Mouse (Mus musculus): ENCODE measurements around the gene Nup210l. TPM values are rescaled to one million over a fixed set of nuclear protein-coding genes. Genes with fewer than 3 reads are reported as not detected.

The Nup210l gene
- total RNA-seq, 2 experiments from 2014 or later: 0.05 to 0.11 TPM

DNA sequence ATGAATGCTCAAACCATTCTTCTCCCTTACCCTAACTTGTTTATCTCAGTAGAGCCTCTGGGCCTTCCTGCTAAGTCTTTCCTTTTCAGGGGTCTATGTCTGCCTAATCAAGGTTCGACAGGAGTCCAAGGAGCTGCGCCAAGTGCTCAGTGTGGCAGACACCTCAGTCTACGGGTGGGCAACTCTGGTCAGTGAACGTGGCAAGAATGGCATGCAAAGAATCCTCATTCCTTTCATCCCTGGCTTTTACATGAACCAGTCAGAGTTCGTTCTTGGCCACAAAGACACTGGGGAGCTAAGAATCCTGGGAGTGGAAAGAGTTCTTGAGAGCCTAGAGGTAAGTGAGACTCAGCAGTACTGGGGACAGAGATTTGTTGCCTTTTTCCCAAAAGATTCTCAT lies 99.7 kb downstream of the Nup210l start:
- Histone ChIP-seq H3K27ac (no peak overlapping the region), H3K4me3 (no peak overlapping the region)
- no peak for DNase-seq
- TF ChIP-seq CTCF (IDR thresholded peaks at IDR 0.05): no peak
- intact Hi-C loops (cut with DNase I): no loop called here

DNA sequence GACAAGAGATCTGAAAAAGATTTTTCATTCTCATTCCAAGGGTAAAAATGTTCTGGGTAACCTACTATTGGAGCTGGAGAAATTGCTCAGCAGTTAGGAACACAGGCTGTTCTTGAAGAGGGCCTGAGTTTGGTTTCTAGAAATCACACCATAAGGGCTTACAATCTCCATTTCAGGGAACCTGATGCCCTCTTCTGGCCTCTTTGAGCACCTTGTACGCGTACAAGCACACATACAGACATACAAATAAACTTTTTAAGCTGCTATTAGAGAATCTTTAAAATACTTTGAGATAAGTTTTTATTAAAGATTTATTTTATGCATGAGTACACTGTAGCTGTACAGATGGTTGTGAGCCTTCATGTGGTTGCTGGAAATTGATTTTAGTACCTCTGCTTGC lies 100.7 kb downstream of the Nup210l start:
- intact Hi-C loops (cut with DNase I): no loop called here
- TF ChIP-seq CTCF (IDR thresholded peaks at IDR 0.05): no peak
- H3K27ac ChIP-seq: no peak overlapping the region
- no peak overlapping the region for H3K4me3 ChIP-seq
- no peak for DNase-seq

DNA sequence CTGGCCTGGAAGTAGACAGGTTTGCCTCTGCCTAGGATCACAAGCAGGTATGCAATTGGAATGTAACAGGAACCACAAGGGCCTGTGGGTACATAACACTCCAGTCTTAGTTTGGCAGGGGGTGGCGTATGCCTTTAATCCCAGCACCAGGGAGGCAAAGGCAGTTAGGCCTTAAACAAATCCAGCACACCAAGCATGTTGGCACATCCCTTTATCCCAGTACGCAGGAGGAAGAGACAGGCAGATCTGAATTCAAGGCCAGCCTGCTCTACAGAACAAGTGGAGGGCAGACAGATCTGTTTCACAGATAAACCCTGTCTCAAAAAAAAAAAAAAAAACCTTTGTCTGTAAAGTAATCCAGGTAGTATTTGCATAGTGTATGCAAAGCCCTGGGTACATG lies 104.7 kb downstream of the Nup210l start:
- DNase-seq: no peak
- H3K27ac ChIP-seq: no peak overlapping the region
- intact Hi-C loops (cut with DNase I): no loop called here
- no peak overlapping the region for H3K4me3 ChIP-seq
- no peak for TF ChIP-seq CTCF (IDR thresholded peaks at IDR 0.05)

DNA sequence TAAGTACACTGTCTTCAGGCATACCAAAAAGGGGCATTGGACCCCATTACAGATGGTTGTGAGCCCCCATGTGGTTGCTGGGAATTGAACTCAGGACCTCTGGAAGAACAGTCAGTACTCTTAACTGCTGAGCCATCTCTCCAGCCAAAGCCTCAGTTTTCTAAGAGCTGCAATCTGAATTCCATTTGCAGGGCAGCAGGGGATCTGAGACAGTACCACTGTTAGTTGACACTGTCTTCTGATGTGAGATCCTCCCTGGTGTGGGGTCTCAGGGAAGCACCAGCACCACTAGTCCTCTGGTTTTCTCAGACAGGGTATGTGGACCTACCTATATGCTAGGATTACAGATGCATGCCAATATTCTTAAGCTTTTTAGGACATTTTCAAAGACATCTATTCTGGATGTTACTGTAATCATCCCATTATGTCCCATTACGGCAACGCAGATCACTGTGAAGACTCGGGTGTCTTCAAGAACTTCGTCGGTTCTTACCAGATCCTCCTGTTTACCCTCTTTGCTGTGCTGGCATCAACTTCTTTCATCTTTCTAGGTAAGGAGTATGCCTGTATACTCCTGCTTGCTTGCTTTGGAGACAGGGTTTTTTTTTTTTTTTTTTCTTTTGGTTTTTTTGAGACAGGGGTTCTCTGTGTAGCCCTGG lies 106.1 kb downstream of the Nup210l start:
- intact Hi-C loops (cut with DNase I): loop anchor here (10.0 kb wide), 2 partner anchors 55 to 265 kb away; partner anchors contain the start of genes Dennd4b and Ilf2

DNA sequence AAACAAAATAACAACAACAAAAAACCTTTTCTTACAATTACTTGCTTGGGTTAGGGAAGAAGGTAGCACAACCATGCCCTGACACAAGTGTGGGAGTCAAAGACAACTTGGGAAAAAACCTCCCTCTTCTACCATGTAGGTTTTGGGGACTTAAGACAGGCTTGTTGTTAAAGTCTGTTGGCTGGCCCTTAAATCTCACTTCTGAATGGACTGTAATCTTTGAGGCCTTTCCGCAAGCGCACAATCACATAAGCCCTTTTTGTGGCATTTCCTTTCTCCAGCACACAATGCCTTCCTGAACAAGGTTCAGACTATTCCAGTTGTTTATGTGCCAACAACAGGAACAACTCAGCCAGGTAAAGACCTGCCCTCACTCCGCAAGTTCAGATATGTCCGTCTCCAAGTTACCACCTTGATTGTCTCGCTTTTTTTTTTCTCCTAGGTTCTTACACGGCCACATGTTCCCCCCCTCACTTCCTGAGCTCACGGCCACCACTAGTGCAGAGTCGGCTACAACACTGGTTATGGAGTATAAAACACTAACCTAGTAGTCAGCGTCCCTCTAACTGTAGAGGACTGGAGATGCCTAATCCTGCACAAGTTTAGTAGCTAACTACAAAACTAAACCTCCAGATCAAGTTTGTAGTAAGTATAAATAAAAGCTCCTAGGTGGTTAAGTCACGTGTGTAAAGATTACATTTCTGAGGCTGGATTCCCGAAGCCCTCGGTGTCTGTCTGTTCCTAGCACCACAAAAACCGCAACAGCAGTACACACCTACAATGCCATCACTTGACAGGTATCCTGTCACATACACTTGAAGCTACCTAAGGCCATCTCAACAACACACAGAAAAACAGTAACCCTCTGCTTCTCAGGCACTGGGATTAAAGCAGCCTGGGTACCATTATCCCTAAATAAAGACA lies 107.8 kb downstream of the Nup210l start:
- peak overlapping the region; percentile 98 for H3K4me3 ChIP-seq
- no peak for TF ChIP-seq CTCF (IDR thresholded peaks at IDR 0.05)
- no peak for DNase-seq
- H3K27ac ChIP-seq: peak overlapping the region; percentile 9; the same call in 1 of the 2 replicates
- intact Hi-C loops (cut with DNase I): loop anchor here (10.0 kb wide), 2 partner anchors 53 to 263 kb away; partner anchors contain the start of genes Dennd4b and Ilf2

More for the DNA sequence above, 106.1 kb downstream of the Nup210l start:
- Histone ChIP-seq H3K4me3 (no peak overlapping the region), H3K27ac (no peak overlapping the region)
- no peak for TF ChIP-seq CTCF (IDR thresholded peaks at IDR 0.05)
- DNase-seq: no peak

DNA sequence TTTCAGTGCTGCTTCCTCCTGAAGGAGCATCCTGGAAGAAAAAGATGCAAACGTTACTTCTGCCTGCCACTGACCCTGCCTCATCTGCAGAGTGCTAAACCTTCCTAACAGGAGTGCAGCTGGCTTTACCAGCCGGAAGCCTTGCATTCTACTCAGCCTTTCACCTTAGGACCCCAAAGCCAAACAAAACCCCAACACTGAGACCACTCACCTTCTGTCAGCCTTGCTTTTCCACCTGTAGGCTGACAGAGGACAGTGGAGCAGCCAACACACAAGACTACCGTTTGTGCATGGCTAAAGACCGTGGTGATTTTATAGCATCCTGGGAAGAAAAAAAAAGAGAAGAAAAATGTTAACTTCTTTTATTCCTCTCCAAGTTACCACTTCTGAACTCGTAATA lies 108.8 kb downstream of the Nup210l start:
- intact Hi-C loops (cut with DNase I): loop anchor here (10.0 kb wide), 2 partner anchors 52 to 262 kb away; partner anchors contain the start of genes Dennd4b and Ilf2
- Histone ChIP-seq H3K27ac (peak overlapping the region; percentile 98), H3K4me3 (peak overlapping the region; percentile 98)
- TF ChIP-seq CTCF (IDR thresholded peaks at IDR 0.05): no peak
- DNase-seq: no peak

DNA sequence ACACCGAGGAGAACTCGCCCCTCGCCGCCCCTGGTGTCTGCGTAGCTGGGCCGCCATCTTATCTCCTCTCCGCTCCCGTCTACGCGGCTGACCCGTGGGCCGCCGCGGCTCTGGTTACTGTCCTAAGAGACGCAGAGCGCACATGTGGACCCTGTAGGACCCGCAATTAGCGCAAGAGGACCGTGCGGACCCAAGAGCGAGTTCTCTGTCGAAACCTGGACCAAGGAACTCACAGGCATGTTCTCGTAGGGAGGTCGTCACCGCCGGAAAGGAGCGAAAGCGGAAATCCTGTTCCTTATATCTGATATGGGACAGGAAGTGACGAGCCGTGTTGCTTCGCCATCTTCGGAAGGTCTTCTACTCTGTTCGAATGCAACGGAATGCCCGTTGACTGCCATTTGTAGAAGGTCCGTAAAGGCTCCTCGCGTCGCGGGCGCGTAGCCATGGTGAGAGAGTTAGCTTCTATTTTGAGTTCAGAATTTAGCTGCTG lies 109.5 kb downstream of the Nup210l start, which contains the start of the genes Rps27 and Rab13:
Rps27 (minus strand) TSS at position 275 of the 490 bp plus-strand sequence.
Rab13 (plus strand) TSS at position 319 of the 490 bp plus-strand sequence.
- peak within 1 kb of the TSS; percentile 98 for H3K27ac ChIP-seq
- intact Hi-C loops (cut with DNase I): loop anchor here (10.0 kb wide), 2 partner anchors 51 to 261 kb away; partner anchors contain the start of genes Dennd4b and Ilf2
- no peak for TF ChIP-seq CTCF (IDR thresholded peaks at IDR 0.05)
- H3K4me3 ChIP-seq: peak within 1 kb of the TSS; percentile 98
- DNase-seq: peak; percentile 88

DNA sequence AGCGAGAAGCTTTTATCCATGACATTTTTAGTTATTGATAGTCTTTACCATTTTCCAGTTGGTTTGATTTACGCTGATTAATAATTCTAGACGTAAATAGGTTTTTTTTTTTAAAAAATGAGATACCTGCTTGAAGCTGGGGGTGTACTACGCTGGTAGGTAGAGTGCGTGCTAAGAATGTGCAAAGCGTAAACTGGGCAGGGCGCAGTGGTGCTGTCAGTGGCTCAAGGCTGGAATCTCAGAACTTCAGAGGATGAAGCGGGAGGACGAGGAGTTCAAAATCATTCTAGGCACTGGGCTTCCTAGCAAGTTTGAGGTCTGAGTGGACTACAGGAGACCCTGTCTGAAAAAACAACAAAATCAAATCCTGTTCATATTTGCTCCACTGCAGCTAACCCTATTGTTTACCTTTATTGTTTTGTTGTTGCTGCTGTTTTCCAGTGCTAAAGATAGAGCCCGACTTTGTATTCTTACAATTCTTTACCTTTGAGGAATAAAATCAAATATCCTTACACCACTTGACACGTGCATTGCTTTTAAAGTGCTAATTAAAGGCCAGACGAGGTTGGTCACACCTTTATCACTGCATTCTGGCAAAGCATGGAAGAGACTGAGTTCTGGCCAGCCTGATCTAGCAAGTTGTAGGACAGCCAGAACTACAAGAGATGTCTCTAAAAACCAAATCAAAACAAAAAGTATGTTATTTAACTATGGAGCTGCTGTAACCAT lies 110.2 kb downstream of the Nup210l start:
- peak; percentile 32 for DNase-seq
- peak overlapping the region; percentile 98 for H3K4me3 ChIP-seq
- intact Hi-C loops (cut with DNase I): loop anchor here (10.0 kb wide), 2 partner anchors 51 to 261 kb away; partner anchors contain the start of genes Dennd4b and Ilf2
- TF ChIP-seq CTCF (IDR thresholded peaks at IDR 0.05): no peak
- peak overlapping the region; percentile 98 for H3K27ac ChIP-seq

DNA sequence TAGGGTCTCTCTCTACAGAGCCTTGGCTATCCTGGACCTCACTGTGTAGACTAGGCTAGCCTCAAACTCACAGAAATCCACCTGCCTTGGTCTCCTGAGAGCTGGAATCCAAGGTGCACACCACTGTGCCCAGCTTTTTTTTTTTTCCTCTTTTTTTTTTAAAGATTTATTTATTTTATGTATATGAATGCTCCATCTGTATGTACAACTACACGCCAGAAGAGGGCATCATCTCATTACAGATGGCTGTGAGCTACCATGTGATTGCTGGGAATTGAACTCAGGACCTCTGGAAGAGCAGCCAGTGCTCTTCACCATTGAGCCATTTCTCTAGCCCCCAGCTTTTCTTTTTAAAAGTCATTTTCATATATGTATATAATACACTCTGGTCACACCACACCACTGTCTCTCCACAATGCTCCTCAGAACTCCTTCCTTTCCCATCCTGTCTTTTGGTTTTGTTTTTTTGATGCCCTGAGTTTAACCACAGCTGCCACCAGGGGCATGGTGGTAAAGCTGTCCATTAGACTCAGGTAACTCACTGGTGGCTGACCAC lies 112.0 kb downstream of the Nup210l start:
- no peak for DNase-seq
- intact Hi-C loops (cut with DNase I): loop anchor here (10.0 kb wide), 2 partner anchors 49 to 259 kb away; partner anchors contain the start of genes Dennd4b and Ilf2
- Histone ChIP-seq H3K4me3 (no peak overlapping the region), H3K27ac (no peak overlapping the region)
- peak; percentile 51 for TF ChIP-seq CTCF (IDR thresholded peaks at IDR 0.05)

DNA sequence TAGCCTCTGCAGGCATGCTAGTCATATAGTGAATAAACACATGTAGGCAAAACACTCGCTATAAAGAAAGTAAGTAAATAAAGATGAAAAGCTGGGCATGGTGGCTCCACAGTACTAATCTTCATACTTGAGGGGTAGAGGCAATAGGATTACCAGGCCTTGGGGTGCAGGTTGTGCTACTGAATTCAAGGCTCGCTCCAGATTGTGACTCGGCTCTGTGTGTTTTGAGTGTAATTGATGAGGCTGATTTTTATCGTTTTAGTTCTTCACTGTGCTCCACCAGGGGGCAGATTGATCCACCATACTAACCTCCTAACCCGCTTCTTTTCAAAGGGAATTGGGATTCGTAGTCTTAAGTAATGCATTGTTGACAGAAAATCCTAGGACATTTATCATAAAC lies 116.2 kb downstream of the Nup210l start:
- TF ChIP-seq CTCF (IDR thresholded peaks at IDR 0.05): peak; percentile 77
- DNase-seq: peak; percentile 43
- intact Hi-C loops (cut with DNase I): loop anchor here (1.0 kb wide), 1 partner anchor 153 kb away; no protein-coding TSS in a partner anchor
- Histone ChIP-seq H3K4me3 (peak overlapping the region; percentile 82), H3K27ac (peak overlapping the region; percentile 89)

DNA sequence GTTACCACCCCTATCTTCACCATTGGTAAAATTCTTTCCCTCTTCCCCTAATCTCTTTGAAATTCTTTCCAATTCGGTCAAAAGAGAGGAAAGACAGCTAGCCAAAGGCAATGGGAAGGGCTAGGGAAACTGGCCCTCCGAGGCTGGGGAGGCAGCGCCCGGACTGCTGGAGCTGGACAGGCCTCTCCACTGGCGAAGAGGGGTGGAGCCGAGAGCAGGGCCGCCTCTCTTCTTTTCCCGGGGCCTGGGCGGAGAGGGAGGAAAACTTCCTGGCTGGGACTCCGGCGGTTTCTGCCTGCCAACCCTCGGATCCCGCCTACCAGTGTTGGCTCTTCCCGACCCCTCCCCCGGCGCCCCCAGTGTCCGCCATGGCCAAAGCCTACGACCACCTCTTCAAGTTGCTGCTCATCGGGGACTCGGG lies 116.6 kb downstream of the Nup210l start:
- TF ChIP-seq CTCF (IDR thresholded peaks at IDR 0.05): no peak
- intact Hi-C loops (cut with DNase I): loop anchor here (1.0 kb wide), 1 partner anchor 153 kb away; no protein-coding TSS in a partner anchor
- peak; percentile 89 for DNase-seq
- peak overlapping the region; percentile 82 for H3K4me3 ChIP-seq
- peak overlapping the region; percentile 89 for H3K27ac ChIP-seq
